Mouse (Mus musculus) adrenal gland, postnatal 14 days (tissue): ENCODE results near the gene Prkar1b. TPM values are rescaled to one million over a fixed set of nuclear protein-coding genes. Genes with fewer than 3 reads are reported as not detected.

Experiments used
- DNase-seq: peaks from one replicate; pipeline ENCODE4 v3.0.0; 2021; ENCODE audit warnings: mixed read lengths
- total RNA-seq: library from RNA; stranded (reverse); gene quantifications from 2 replicates; pipeline ENCODE4 v1.2.3, GENCODE M21; 2021

The Prkar1b gene
- total RNA-seq, 1 experiment from 2014 or later, result 16.4 TPM

DNA sequence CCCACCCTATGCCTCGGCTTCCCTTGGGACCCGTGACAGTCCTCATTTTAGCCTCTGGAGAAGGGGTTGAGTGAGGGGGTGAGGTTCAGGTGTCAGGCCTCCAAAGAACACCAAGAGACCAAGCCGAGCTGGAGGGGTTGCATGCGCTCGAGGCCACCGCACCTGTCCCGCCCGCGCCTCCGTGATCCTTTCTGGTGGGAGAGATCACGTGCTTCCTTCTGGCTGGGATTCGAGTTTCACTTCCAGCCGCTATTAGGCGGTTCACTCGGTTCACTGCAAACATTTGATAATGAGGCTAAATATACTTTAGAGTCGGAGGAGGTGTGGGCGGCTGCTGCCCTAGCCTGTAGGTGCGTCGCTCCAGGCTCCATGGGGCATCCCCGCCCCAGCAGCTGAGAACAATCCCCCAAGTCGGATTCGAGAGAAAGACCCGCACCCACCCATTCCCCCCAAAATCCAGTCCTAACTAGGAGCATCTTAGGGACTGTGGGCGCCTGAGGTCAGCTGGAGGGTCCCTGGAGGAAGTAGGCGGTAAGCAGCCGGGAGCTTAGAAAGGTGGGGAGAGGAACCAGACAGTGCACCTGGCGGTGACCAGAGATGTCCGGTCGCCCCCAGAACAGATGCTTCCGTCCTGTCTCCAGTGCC lies 151.7 kb downstream of the Prkar1b start:
- DNase-seq, result peak; percentile 54

DNA sequence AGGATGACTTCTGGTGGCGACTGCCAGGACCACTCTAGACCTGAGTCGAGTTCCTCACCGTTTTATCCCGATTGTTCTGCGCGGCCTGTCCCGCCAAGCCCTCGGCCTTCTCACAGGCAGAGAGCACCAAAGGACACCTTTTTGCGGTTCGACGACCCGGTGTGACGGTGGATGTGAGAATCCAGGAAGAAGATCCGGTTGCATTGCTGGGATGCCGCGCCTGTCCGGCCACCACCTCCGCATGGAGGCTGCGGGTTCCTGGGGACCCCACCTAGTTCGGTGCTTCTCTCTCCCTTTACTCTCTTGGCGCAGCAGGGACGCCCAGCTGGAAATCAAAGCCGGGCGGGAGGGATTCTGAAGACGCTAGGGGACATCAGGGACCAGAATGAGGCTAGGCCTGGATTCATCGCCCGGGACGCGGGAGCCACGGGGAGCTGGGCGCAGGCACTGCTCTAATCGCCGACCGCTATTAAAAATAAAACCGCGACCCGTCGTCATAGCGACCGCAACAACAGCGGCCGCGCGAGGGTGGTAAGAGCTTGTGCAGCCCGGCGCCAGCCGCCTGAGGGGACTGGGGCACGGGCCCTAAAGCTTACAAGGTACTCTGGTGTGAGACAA lies 152.5 kb downstream of the Prkar1b start, which contains the start of gene Pdgfa:
TSS of gene Pdgfa (minus strand) at position 200 of the 618 bp plus-strand sequence.
- DNase-seq, result peak; percentile 78

DNA sequence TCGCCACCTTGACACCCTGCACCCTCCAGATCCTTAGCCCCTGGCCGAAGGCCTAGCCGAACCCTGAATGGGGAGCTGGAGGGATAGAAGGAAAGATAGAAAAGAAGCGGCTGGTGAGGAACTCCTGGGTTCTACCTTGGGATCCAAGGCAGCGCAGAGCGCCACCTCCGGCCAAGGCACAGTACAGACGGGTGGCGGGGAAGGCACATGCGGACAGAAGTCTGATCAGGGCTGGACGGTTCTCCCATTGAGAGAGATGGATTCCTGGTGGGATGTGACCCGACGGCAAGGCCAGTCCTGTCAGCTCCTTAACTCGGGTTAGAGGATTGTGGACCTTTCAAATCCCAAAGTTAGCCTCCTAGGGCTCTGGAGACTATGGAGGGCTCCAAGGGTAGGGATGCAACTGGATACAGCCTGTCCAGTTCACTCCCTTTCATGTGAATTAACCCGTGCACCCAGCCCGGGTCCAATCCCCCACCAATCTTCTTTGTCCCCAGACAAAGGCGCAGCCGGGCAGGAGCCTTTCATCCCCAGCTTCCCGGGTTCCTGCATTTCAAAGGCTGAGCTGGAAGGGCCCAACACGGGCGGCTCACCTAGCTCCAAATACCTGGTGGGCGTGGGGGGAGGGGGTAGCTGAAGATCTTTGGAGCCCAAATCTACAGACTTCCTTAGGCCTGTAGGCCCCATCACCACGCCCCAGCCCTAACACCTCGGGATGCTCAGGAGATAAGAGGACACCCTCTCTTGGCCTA lies 153.3 kb downstream of the Prkar1b start:
- peak; percentile 82 for DNase-seq

DNA sequence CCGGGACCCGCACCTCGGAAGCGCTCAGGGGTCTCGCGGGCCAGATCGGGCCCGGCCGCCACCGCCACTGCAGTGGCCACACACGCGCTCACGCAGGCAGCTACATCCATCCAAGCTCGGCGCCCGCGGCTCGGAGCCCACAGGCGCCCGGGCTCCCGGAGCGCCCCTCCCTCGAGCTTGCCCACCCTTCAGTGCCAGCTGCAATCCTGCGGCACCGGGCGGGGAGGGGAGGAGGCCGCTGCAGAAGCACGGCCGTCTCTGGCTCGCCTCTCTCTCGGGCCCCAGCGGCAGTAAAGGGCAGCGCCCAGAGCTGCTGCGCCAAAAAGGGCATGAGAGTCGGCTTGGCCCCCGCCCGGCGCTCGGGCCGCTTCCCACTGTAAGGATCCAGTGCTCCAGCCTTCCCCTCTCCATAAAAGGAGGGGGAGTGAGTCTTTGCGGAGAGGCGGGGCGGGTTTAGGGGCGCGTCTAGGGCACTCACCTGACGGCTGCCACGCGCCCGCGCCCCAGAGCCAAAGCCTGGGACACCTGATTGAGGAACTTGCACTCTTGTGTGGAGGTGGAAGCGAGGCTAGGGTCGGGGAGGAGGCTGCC lies 154.0 kb downstream of the Prkar1b start:
- DNase-seq, result peak; percentile 89

DNA sequence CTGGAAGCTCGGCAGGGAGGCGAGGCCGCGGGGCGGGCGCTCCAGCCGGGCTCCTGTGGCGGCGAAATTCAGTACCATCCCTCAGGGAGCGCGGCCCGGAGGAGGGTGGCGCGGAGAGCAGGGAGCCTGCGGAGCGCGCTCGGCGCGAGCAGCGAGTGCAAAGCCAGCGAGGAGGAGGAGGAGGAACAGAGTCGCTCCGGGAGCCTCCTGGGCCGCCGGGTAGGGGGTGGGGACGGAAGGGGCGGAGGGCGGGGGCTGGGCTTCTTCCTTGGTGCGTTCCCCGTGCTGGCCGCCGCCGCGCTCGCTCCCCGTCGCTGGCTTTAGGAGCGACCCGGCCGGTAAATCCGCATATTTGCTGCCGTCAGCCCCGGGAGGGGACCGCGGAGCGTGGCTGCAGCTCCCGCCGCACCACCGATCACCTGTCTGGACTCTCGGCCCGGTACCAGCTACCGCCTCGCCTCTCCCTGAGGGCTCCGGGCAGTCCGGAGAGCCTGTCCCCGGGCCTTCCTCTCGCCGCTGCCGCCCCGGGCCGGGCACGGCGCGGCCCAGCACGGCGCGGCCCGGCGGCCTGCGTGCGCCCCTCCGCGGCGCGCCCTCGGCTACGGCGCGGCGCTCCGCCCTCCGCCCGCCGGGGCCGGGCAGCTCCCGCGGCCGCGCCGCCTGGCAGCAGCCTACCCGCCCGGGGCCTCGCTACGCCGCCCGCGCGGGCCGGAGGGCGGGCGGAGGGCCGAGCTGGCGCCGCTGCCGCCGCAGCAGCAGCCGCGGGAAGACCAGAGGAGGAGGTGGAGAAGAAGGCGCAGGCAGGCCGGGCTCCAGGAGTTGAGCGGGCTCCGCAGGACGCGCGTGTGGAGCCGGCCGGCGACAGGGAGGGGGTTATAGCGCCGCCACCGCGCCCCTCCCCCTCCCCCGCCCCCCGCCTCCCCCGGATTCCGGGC lies 154.7 kb downstream of the Prkar1b start:
- DNase-seq, result peak; percentile 90

DNA sequence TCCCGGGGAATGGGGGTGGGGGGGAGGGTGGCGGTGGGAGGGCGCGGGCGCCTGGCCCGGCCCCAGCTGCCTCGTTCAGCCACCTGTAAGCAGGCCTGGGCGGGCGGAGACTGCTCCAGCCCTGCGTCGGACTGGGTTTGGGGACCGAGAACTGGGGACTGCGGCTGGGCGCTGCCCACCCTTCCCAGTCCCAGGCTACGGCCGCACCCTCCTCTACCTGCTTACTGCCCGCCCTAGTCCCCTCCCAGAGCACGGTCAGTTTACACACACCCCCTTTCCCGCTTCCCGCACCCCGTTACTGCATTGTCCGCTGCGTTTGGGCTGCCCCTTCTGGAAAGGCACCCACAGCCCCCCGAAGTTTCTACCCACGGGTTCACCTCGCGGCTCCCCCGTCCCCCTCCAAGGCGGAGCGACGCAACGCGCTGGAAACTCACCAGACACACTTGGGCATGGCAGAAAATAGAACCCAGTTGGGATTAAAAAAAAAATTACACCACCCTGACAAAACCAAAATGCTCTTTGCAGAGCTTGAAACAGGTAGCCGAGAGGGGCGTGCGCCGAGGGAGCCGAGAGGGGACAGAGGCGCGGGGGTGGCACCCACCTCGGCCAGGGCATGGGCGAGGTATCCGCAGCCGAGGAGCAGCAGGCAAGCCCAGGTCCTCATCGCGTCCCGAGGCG lies 155.6 kb downstream of the Prkar1b start:
- peak; percentile 59 for DNase-seq

DNA sequence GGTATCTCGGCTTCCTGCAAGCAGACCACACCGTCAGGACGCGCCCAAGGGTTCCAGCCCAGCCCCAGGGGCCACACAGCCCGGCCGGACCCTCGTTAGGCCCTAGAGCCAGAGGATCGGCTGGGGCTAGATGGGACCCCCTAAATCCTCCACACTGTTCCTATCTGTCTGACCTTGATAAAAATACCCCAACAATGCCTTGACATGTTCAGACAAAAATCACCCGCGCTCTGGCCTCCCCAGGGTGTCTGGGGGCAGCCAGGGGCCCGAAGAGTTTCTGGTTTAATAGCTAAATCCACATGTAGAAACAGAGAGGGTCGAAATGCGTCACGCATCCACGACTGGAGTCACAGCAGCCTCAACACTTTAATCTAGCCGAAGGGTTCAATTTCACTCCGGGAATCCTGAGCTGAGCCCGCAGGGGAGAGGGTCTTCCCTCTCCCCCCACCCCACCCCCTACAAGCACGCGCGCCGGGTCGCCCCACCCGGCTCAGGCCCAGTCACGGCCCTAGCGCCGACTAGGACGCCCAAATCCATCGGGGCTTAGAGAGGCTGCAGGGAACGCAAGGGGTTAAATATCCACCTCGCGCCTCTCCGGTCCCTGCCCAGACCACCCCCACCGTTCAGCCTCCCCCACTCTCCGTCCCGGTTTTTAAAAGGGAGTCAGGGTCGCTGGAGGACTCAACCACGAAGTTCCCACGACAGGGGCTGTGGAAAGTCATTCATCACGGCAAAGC lies 156.3 kb downstream of the Prkar1b start:
- no peak for DNase-seq

DNA sequence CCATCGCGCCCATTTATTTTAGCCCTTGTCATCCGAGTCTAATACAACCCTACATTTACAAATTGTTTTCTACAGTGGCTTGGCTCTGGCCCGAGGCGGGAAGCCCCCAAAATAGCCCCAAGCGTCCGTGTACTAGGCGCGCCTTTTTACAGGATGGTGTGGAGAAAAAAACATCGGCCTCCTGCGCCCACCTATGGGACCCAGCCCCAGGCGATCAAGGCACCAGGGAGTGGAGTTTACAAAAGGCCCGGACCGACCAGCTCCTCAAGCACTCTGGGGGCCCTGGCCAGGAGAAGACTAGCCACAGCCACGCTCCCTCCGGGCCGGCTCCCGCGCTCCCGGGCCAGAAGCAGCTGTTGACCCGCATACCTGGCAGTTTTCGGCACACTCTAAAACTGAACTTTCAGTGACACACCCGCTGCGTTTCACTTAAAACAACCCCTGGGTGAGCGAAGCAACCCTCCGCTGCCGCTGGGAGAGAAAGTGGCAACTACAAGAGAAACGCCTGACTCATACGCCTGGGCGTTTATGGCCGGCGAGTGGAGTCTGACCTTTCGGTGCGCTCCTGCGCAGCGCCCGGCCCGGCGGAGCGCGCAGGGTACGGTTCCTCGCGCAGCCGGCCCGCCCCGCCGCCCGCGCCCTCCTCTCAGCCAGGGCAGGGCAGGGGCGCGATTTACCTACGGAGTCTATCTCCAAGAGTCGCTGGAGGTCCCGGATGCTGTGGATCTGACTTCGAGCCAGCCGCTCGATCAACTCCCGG lies 157.0 kb downstream of the Prkar1b start:
- DNase-seq, result peak; percentile 70

DNA sequence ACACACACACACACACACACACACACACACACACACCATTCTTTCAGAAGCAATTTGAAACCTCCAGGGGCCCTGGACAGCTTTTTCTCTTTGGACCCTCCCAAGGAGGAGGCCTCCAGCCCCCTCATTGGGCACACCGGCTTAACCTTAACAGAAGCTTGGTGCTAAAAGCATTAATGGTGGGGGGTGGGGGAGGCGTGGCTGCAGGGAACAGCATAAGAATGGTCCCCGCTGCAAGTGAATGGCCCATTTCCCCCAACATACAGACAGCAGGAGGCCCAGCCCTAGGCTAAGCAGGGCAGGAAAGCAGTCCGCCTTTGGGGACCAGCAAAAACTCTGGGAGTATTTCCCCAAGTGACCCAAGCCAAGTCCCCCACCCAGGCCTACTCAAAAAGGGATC lies 158.1 kb downstream of the Prkar1b start:
- DNase-seq, result no peak

DNA sequence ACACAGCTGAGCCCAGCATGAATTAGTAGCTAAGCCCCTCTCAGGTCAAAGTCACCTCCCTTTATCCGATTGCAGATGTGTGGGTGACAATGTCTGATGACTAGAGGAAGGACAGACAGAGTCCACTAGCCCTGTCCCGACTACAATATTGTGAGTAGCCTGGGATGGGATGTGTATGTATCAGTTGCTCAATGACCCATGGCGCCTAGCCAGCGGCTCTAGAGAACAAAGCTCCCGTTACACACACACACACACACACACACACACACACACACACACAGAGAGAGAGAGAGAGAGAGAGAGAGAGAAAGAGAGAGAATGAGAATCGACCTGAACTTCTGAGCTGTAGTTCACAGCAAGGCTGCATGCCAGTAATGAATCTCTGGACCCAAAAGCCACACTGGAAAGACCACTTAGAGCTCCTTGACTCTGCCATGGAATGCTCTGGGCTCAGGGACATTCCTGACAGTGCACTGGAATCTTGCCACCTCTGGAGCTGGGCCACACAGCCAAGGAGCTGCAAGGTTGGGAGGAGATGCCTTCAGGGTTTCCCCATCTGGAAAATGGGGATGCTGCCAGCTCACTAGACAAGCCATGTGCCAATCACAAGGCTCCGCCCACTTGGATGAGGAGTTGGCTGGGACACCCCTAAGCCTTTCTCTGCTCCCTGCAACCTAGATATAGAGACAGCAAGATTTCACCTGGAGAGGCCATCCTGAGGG lies 159.0 kb downstream of the Prkar1b start:
- DNase-seq, result peak; percentile 79

DNA sequence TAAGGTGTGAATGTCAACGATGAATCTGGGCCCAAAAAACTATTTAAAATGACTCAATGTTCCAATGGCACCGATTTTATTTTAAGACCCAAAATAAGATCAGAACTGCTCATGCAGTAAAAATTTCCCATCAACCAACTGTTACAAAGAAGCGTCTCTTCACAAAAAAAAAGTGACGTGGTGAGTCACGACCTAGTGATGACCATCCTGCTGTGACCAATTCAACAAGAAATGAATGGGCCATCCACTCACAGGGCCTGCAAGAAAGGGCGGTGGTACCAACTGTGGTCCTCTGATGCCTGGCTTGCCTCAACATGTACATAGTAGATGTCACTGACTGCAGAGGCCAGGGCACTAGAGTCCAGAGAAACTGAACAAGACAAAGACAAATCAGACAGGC lies 160.2 kb downstream of the Prkar1b start:
- no peak for DNase-seq

DNA sequence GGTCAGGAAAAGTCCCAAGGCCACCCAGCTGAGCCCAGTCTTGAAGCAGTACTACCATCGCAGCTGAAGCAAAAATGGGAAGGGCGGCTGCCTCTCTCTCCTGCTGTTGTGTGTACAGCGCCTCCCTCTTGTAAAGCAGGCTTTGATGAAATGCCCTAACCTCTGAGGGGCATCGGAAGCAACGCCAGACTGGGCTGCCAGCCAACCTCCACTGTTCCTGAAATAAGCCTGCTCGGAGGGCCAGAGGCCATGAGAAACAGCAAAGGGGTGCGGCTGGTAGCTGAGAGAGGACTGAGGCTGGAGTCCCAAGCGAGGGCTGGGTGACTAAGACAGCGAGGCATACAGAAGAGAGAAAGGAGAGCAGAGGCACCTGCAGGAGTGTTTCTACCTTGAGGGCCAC lies 161.0 kb downstream of the Prkar1b start:
- peak; percentile 87 for DNase-seq

DNA sequence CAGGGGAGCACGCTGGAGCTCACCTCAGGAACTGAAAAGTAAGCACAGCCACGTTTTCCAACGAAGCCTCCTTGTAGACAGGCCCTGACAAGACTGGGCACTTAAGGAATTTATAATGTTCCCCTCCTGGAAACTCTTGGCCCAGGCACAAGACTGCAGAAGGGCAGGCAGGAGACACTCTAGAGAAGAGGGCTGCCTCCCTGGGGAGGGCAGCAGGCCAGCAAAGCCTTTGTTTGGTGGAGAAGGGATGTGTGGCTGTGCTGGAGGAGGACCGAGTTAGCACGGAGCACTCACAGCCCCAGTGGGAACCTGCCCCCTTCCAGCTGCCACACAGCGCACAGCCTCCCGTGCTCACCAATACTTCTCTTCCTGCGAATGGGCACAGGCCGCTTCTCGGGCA lies 161.8 kb downstream of the Prkar1b start:
- DNase-seq, result no peak

DNA sequence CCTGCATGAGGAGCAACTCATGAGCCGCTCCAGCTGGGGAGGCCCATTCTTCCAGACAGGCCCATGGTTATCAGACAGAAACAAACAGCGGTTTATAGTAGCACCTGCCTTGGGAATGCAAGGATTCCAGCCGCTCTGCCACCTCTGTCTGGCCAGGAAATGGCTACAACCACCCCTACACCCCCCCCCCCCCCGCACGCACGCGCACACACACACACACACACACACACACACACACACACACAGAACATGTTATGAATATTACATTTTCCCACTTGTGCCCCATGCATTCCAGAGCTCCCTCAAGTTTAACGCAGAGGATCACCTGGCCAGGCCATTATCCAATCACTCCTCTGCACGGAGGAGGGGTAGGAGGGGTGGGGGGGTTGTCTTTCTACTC lies 167.9 kb downstream of the Prkar1b start:
- no peak for DNase-seq

DNA sequence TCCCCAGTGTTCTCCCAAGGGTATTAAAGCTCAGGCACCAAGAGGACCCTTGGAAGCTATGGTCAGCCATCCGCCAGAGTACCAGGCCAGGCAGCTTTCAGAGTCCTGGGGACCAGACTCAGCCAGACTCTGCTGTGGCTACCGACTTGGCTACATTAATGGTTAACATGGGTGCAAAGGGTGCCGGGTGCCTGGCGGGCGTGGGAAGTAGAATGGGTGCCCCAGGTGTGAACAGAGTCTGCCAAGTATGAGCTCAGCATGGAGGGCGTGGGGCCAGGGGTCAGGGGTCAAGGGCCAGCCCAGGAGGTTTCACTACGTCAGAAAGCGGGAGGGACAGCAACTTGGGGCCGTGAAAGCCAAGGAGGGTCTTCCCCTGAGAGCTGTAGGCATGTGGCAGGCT lies 169.2 kb downstream of the Prkar1b start:
- DNase-seq, result no peak

DNA sequence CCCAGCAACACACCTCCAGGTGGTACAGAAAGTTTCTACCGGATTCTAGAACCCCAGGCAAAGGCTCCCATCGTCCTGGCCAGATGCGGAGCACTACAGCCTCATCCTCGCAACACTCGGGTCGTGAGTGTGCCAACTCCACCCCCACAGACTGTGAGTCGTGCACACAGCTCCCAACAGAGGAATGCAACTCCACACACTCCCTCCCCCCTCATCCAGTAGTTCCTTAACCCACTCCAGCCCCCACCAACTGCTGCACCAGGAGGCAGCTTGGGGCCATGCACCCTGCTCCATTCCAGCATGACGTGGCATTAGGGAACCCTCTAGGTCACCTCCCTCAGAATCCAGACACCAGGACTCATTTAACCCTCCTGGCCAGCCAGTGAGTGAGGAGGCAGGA lies 170.0 kb downstream of the Prkar1b start:
- DNase-seq, result no peak

DNA sequence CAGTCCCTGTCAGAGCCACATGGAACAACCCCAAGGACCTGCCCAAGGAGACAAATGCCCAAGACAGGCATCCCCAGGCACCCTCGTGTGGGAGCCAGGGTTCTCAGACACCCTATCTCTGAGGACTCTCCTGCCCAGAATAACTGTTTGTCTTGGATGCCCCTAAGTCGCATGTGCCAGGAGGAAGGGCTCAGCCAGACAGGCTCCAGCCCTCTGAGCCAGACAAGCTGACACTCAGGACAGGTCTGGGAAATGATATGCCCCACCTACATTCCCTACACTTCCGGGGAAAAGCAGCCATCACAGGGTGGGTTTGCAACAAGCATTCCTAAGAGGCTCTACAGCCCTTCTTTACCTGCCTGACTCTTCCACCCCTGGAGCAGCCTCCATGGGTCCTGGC lies 172.0 kb downstream of the Prkar1b start:
- no peak for DNase-seq

DNA sequence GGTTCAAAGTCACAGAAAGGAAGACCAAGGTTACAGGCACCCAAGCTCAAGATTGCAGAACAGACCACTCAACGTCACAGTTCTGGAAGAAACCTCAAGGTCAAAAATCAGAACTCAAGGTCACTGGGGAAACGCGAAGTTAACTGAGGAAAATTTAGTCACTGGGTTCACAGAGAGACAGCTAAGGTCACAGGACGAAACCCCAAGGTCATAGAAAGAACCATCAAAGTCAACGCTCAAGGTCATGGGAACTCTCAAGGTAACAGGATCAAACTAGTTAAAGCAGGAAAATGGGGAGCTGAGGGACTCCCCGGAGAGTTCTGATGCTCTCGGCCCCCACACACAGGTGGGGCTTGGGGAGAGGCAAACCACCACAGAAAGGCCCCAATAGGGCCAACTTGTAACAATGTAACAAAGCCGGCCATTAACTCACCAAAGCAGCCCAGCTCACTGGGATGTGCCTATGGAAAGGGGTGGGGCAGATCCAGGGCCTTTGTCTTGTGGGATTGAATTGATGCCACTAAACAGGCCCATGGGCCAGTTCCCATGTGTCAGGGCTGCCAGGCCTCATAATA lies 174.8 kb downstream of the Prkar1b start:
- DNase-seq, result peak; percentile 3

DNA sequence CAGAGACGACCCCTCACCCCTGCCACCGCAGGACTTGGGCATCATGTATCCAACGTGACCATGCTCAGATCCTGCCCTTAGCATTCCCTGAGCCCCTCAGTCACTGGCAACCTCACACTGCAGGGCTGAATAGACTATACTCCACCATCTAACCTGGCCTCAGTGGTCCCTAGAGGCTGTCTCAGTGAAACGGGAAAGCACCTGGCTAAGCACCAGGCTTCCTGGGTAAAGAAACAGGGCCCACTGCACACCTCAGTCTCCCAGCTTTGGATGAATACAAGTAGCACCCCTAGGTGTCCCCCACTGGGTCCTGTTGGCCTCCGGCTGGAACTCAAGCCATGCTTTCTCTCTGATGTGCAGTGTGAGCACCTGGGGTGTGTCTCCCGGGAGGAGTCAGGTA lies 176.3 kb downstream of the Prkar1b start:
- DNase-seq, result no peak
